Mouse (Mus musculus) CH12.LX (cell line): ENCODE results near the gene B4galt1.

Experiments used
- CTCF ChIP-seq, 2 experiments: IDR thresholded peaks in 1 of 2; conservative IDR thresholded peaks in 1 of 2; 2 replicates each; pipeline ENCODE4 v1.5.1; 2011 to 2012; ENCODE audit warnings: low read depth in 2 of 2, low read length in 2 of 2, improper control_type of control experiment in 1 of 2, inconsistent platforms in 1 of 2, mild to moderate bottlenecking in 1 of 2, moderate library complexity in 1 of 2
- ELF1 ChIP-seq: IDR thresholded peaks from 2 replicates; pipeline ENCODE4 v1.6.1; 2014; ENCODE audit warnings: low read depth, mild to moderate bottlenecking, inconsistent platforms, low read length, improper control_type of control experiment
- ETS1 ChIP-seq: conservative IDR thresholded peaks from 2 replicates; pipeline ENCODE4 v1.6.1; 2012; ENCODE audit warnings: low read depth, mild to moderate bottlenecking, inconsistent platforms, low read length, improper control_type of control experiment, moderate library complexity
- MAX ChIP-seq: IDR thresholded peaks from 2 replicates; pipeline ENCODE4 v1.6.1; 2011; ENCODE audit warnings: low read length, improper control_type of control experiment
- USF1 ChIP-seq: IDR thresholded peaks from 2 replicates; pipeline ENCODE4 v1.6.1; 2014; ENCODE audit warnings: low read depth, mild to moderate bottlenecking, inconsistent platforms, low read length, improper control_type of control experiment
- USF2 ChIP-seq: conservative IDR thresholded peaks from 2 replicates; pipeline ENCODE4 v1.6.1; 2011; ENCODE audit warnings: low read depth, low read length, improper control_type of control experiment
- ZC3H11A ChIP-seq: IDR thresholded peaks from 2 replicates; pipeline ENCODE4 v1.6.1; 2012; ENCODE audit warnings: low read depth, mild to moderate bottlenecking, inconsistent platforms, low read length, improper control_type of control experiment

DNA sequence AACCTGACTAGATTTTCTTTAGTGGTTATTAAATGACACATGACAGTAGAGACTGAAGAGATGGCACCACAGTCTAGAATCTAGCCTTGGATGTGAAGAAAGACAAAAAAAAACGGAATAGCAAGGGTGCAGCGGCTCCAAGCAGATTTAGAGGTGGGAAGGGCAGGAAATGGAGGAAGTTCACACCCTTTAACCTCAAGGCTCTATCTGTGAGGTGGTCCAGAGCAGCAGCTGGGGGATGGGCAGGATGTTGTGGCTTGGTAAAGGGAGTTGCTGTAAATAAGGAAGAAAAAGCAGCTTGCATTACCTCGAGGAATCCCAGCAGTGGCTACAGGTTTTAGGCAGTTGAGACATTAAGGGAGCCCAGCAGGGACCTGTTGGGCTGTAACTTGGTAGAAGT lies 72.7 kb downstream of the B4galt1 start:
- TF ChIP-seq ZC3H11A (no peak), USF1 (no peak), ETS1 (0 out of 2 replicates have a peak, but pooled peaks have one; percentile 11), USF2 (no peak), CTCF (conservative IDR thresholded peaks at IDR 0.05 in 1 of 2, IDR thresholded peaks at IDR 0.05 in 1 of 2; ENCODE audit: low read depth in 2 of 2, low read length in 2 of 2) (no peak), ELF1 (no peak), MAX (no peak)
